In the genomic region with DNA sequence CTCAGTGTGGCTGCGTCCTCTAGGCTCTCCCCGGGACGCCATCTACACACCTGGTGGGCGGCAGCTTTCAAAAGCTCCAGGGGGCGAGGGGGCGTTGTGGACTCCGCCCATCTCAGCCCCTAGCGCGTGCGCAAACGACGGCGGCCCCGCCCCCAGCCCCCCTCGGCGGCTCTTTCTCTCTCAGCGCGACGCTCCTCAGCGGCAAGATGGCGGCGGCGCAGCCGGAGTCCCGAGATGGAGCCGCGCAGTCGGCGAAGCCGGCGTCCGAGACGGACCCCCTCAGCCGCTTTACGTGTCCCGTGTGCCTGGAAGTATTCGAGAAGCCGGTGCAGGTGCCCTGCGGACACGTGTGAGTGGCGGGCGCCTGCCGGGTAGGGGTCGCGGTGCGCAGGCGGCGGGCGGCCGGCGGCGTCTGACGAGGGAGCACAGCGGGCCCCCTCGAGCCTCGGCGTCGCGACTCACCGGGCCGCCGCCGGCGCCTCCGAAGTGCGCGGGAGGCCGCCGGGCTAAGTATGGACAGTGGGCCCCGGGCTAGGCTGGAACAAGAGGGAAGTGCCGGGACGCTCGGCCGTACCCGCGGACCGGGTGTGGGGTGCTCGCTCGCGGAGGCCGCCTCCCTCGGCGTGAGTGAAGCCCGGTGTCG, we compare ENCODE assay signal across 8 mouse cellular contexts. TPM values are rescaled to one million over a fixed set of nuclear protein-coding genes. Genes with fewer than 3 reads are reported as not detected.
A peak's percentile ranks its signal among the peaks of the same experiment; 100 is the strongest.
DNase-seq lines count a peak whose midpoint lies in the region; ATAC-seq and TF ChIP-seq lines count a peak whose summit lies in the region.

No protein-coding gene starts in this region.

- DNase-seq in liver, embryonic 14.5 days (ENCODE audit: low read depth in 3 of 3, low spot score in 3 of 3): peak; percentile 55 to 63 (median 58)
- DNase-seq in neural tube, embryonic 11.5 days (ENCODE audit: low spot score): peak; percentile 89

- peak overlapping the region; percentile 89 for H3K4me3 ChIP-seq in C2C12 (ENCODE audit: insufficient read depth, poor library complexity, severe bottlenecking)
- peak overlapping the region; percentile 96 for H3K4me3 ChIP-seq in bone marrow macrophage, adult 2 months (ENCODE audit: insufficient read depth, low read length)
- H3K4me3 ChIP-seq in embryonic fibroblast, embryonic 13.5 days (ENCODE audit: insufficient read depth, low read length): peak overlapping the region; percentile 86
- H3K4me3 ChIP-seq in heart, embryonic 11.5 days (ENCODE audit: low read depth, low read length): peak overlapping the region; percentile 96
- H3K4me3 ChIP-seq in kidney, embryonic 15.5 days (replicated peaks): peak overlapping the region; percentile 88
- peak overlapping the region; percentile 81 to 91 for H3K4me3 ChIP-seq in liver, embryonic 14.5 days (ENCODE audit: insufficient read depth in 1 of 2, low read depth in 2 of 2, low read length in 2 of 2)
- peak overlapping the region; percentile 72 for H3K4me3 ChIP-seq in neural tube, embryonic 11.5 days (ENCODE audit: low read depth, low read length)
- H3K4me3 ChIP-seq in stomach, embryonic 16.5 days (replicated peaks; ENCODE audit: low read length): peak overlapping the region; percentile 78

- no peaks in the 10 kb centered on the region for H3K27me3 ChIP-seq in C2C12 (ENCODE audit: control insufficient read depth, insufficient read depth, insufficient read length)
- H3K27me3 ChIP-seq in heart, embryonic 11.5 days (ENCODE audit: control insufficient read depth, insufficient read depth, low read length): no peaks in the 10 kb centered on the region
- no peaks in the 10 kb centered on the region for H3K27me3 ChIP-seq in kidney, embryonic 15.5 days
- H3K27me3 ChIP-seq in liver, embryonic 14.5 days (ENCODE audit: control insufficient read depth, insufficient read depth, low read length): no peaks in the 10 kb centered on the region
- no peaks in the 10 kb centered on the region for H3K27me3 ChIP-seq in neural tube, embryonic 11.5 days (ENCODE audit: control insufficient read depth, insufficient read depth, low read length)
- H3K27me3 ChIP-seq in stomach, embryonic 16.5 days (ENCODE audit: control insufficient read depth, insufficient read depth, low read length): no peaks in the 10 kb centered on the region

- WGBS in heart, embryonic 11.5 days (ENCODE audit: insufficient replicate concordance): under 1% methylated on average over 85 of the region's 85 CpGs
- under 1% methylated on average over 64 of the region's 85 CpGs for WGBS in kidney, embryonic 15.5 days
- WGBS in liver, embryonic 14.5 days (ENCODE audit: insufficient replicate concordance): under 1% methylated on average over 74 of the region's 85 CpGs
- WGBS in neural tube, embryonic 11.5 days: under 1% methylated on average over 85 of the region's 85 CpGs
- whole genome bisulfite sequencing in stomach, embryonic 16.5 days: 0% methylated on average over 85 of the region's 85 CpGs

- H3K4me1 ChIP-seq in bone marrow macrophage, adult 2 months (ENCODE audit: control insufficient read depth, insufficient read depth, low read length): peaks cover 22% of the 10 kb centered on the region
- H3K4me1 ChIP-seq in embryonic fibroblast, embryonic 13.5 days (ENCODE audit: control insufficient read depth, insufficient read depth, low read length): peaks cover 9% of the 10 kb centered on the region; the same call in 1 of the 2 replicates
- peaks cover 22% of the 10 kb centered on the region; the same call in 1 of the 2 replicates for H3K4me1 ChIP-seq in heart, embryonic 11.5 days (ENCODE audit: control insufficient read depth, insufficient read depth, low read length)
- H3K4me1 ChIP-seq in kidney, embryonic 15.5 days: peaks cover 23% of the 10 kb centered on the region
- H3K4me1 ChIP-seq in liver, embryonic 14.5 days (replicated peaks; ENCODE audit: control insufficient read depth in 2 of 2, insufficient read depth in 2 of 2, low read length in 1 of 2): peaks cover 21 to 31% of the 10 kb centered on the region in 2 experiments
- peaks cover 6% of the 10 kb centered on the region; the same call in 1 of the 2 replicates for H3K4me1 ChIP-seq in neural tube, embryonic 11.5 days (ENCODE audit: control insufficient read depth, insufficient read depth, low read length)
- H3K4me1 ChIP-seq in stomach, embryonic 16.5 days (ENCODE audit: control insufficient read depth, insufficient read depth, low read length): peaks cover 26% of the 10 kb centered on the region

- H3K9me3 ChIP-seq in heart, embryonic 11.5 days (replicated peaks; ENCODE audit: control insufficient read depth, low read length): no peaks in the 10 kb centered on the region
- H3K9me3 ChIP-seq in kidney, embryonic 15.5 days (replicated peaks): no peaks in the 10 kb centered on the region
- H3K9me3 ChIP-seq in liver, embryonic 14.5 days (ENCODE audit: control insufficient read depth, low read length): no peaks in the 10 kb centered on the region
- H3K9me3 ChIP-seq in neural tube, embryonic 11.5 days (ENCODE audit: control insufficient read depth, low read length): no peaks in the 10 kb centered on the region
- H3K9me3 ChIP-seq in stomach, embryonic 16.5 days (replicated peaks; ENCODE audit: control insufficient read depth, low read length): no peaks in the 10 kb centered on the region

- H3K79me3 ChIP-seq in C2C12 (ENCODE audit: low read depth): peaks cover 40% of the 10 kb centered on the region

- TF ChIP-seq POLR2A in bone marrow macrophage, adult 2 months (IDR thresholded peaks at IDR 0.05; ENCODE audit: borderline replicate concordance, low read depth, low read length): no peak; the same call in 1 of the 2 replicates
- TF ChIP-seq POLR2A in embryonic fibroblast, embryonic 13.5 days (IDR thresholded peaks at IDR 0.05; ENCODE audit: low read depth, low read length): peak; percentile 69; the same call in 1 of the 2 replicates

- peak overlapping the region; percentile 98 for H3K9ac ChIP-seq in heart, embryonic 11.5 days (ENCODE audit: low read depth, low read length)
- peak overlapping the region; percentile 92 for H3K9ac ChIP-seq in kidney, embryonic 15.5 days
- peak overlapping the region; percentile 86 for H3K9ac ChIP-seq in liver, embryonic 14.5 days (replicated peaks)
- peak overlapping the region; percentile 95 for H3K9ac ChIP-seq in neural tube, embryonic 11.5 days (ENCODE audit: low read length)
- H3K9ac ChIP-seq in stomach, embryonic 16.5 days (ENCODE audit: low read length): peak overlapping the region; percentile 96

- peak; percentile 75 for ATAC-seq in heart, embryonic 11.5 days (replicated peaks; ENCODE audit: insufficient number of reproducible peaks, low FRiP score, low TSS enrichment)
- ATAC-seq in kidney, embryonic 15.5 days (replicated peaks; ENCODE audit: low FRiP score): peak; percentile 88
- peak; percentile 79 for ATAC-seq in liver, embryonic 14.5 days (ENCODE audit: insufficient read depth)
- ATAC-seq in neural tube, embryonic 11.5 days (ENCODE audit: insufficient read depth, low FRiP score, low TSS enrichment): peak; percentile 89
- ATAC-seq in stomach, embryonic 16.5 days (ENCODE audit: insufficient read depth, low FRiP score): peak; percentile 88

- peaks cover 25% of the 10 kb centered on the region for H3K36me3 ChIP-seq in C2C12 (ENCODE audit: control insufficient read depth, insufficient read depth)
- H3K36me3 ChIP-seq in heart, embryonic 11.5 days (ENCODE audit: control insufficient read depth, insufficient read depth, low read length): peaks cover 2% of the 10 kb centered on the region; the same call in 1 of the 2 replicates
- peaks cover 21% of the 10 kb centered on the region for H3K36me3 ChIP-seq in kidney, embryonic 15.5 days
- peaks cover 4% of the 10 kb centered on the region; the same call in 1 of the 2 replicates for H3K36me3 ChIP-seq in liver, embryonic 14.5 days (replicated peaks; ENCODE audit: control insufficient read depth, insufficient read depth, low read depth)
- peaks cover 2% of the 10 kb centered on the region for H3K36me3 ChIP-seq in neural tube, embryonic 11.5 days (ENCODE audit: control insufficient read depth, insufficient read depth, low read length)
- 0 out of 2 replicates have a peak, but pooled peaks cover 3% of the 10 kb centered on the region for H3K36me3 ChIP-seq in stomach, embryonic 16.5 days (ENCODE audit: control insufficient read depth, insufficient read depth, low read length)

- peak overlapping the region; percentile 95 for H3K4me2 ChIP-seq in heart, embryonic 11.5 days
- H3K4me2 ChIP-seq in kidney, embryonic 15.5 days: peak overlapping the region; percentile 92
- H3K4me2 ChIP-seq in liver, embryonic 14.5 days (ENCODE audit: low read depth): peak overlapping the region; percentile 85
- H3K4me2 ChIP-seq in neural tube, embryonic 11.5 days (ENCODE audit: low read depth): peak overlapping the region; percentile 60
- H3K4me2 ChIP-seq in stomach, embryonic 16.5 days (ENCODE audit: low read depth, low read length): peak overlapping the region; percentile 85

- H3K27ac ChIP-seq in bone marrow macrophage, adult 2 months (ENCODE audit: insufficient read depth, low read depth, low read length): peak overlapping the region; percentile 71
- H3K27ac ChIP-seq in embryonic fibroblast, embryonic 13.5 days (ENCODE audit: insufficient read depth, low read length): peak overlapping the region; percentile 9; the same call in 1 of the 2 replicates
- H3K27ac ChIP-seq in heart, embryonic 11.5 days (ENCODE audit: low read depth, low read length): peak overlapping the region; percentile 83
- peak overlapping the region; percentile 83 for H3K27ac ChIP-seq in kidney, embryonic 15.5 days
- H3K27ac ChIP-seq in liver, embryonic 14.5 days: peak overlapping the region; percentile 3
- peak overlapping the region; percentile 55; the same call in 1 of the 2 replicates for H3K27ac ChIP-seq in neural tube, embryonic 11.5 days (ENCODE audit: low read depth, low read length)
- H3K27ac ChIP-seq in stomach, embryonic 16.5 days (ENCODE audit: low read length): peak overlapping the region; percentile 84

- peak overlapping the region; percentile 93 for H3ac ChIP-seq in C2C12 (ENCODE audit: control insufficient read depth, insufficient read length, low read depth)

- peaks cover 50% of the 10 kb centered on the region for H3K79me2 ChIP-seq in C2C12 (ENCODE audit: control insufficient read depth, insufficient read depth)

- TF ChIP-seq CTCF in C2C12 (IDR thresholded peaks at IDR 0.05; ENCODE audit: control insufficient read depth, insufficient read depth, insufficient read length): no peak
- TF ChIP-seq CTCF in bone marrow macrophage, adult 2 months (IDR thresholded peaks at IDR 0.05; ENCODE audit: low read depth, low read length): no peak
- TF ChIP-seq CTCF in embryonic fibroblast, embryonic 13.5 days (IDR thresholded peaks at IDR 0.05; ENCODE audit: borderline replicate concordance, insufficient read depth, low read length): no peak
- 0 out of 2 replicates have a peak, but pooled peaks have one; percentile 4 for TF ChIP-seq CTCF in liver, embryonic 14.5 days (IDR thresholded peaks at IDR 0.05; ENCODE audit: low read depth)

- no peak for TF ChIP-seq EP300 in liver, embryonic 14.5 days (IDR thresholded peaks at IDR 0.05; ENCODE audit: low read depth)

RNA-seq across cellular contexts. Expression of a gene that starts 10.7 kb away (rescaled TPM):
- 10.4 TPM for polyA plus RNA-seq in C2C12 (2012; fragmentation: generic; extraction: Trizol)
- 11.9 and 14.2 TPM in 2 replicates for polyA plus RNA-seq in bone marrow macrophage, adult 2 months (2012; ENCODE audit: insufficient read depth, insufficient read length, missing spikeins)
- 14.7 and 17.5 TPM in 2 replicates for polyA plus RNA-seq in embryonic fibroblast, embryonic 13.5 days (2011; ENCODE audit: insufficient read length, low read depth, missing spikeins)
- polyA plus RNA-seq in heart, embryonic 11.5 days (2014; fragmentation: Nextera tagmentation; extraction: Ambion mirVana): 12.3 and 13.8 TPM in 2 replicates
- polyA plus RNA-seq in kidney, embryonic 15.5 days (2015; fragmentation: Nextera tagmentation; extraction: Ambion mirVana): 17.8 and 17.9 TPM in 2 replicates
- polyA plus RNA-seq in liver, embryonic 14.5 days (2012; rRNA removed): 7.6 and 8.6 TPM in 2 replicates
- 6.8 and 7.5 TPM in 2 replicates for polyA plus RNA-seq in liver, embryonic 14.5 days (2014; fragmentation: Nextera tagmentation; extraction: Ambion mirVana)
- polyA plus RNA-seq in neural tube, embryonic 11.5 days (2014; fragmentation: Nextera tagmentation; extraction: Ambion mirVana): 23.1 and 24.6 TPM in 2 replicates
- 13.8 and 15.9 TPM in 2 replicates for polyA plus RNA-seq in stomach, embryonic 16.5 days (2015; fragmentation: Nextera tagmentation; extraction: Ambion mirVana)

RNA-seq across cellular contexts. Expression of a gene that starts 10.9 kb away (rescaled TPM):
- polyA plus RNA-seq in C2C12 (2012; fragmentation: generic; extraction: Trizol): 35.4 TPM
- 115 and 117 TPM in 2 replicates for polyA plus RNA-seq in bone marrow macrophage, adult 2 months (2012; ENCODE audit: insufficient read depth, insufficient read length, missing spikeins)
- 39.2 and 44.9 TPM in 2 replicates for polyA plus RNA-seq in embryonic fibroblast, embryonic 13.5 days (2011; ENCODE audit: insufficient read length, low read depth, missing spikeins)
- polyA plus RNA-seq in heart, embryonic 11.5 days (2014; fragmentation: Nextera tagmentation; extraction: Ambion mirVana): 58.9 and 68.6 TPM in 2 replicates
- polyA plus RNA-seq in kidney, embryonic 15.5 days (2015; fragmentation: Nextera tagmentation; extraction: Ambion mirVana): 89.9 and 91.9 TPM in 2 replicates
- 21.7 and 23.9 TPM in 2 replicates for polyA plus RNA-seq in liver, embryonic 14.5 days (2012; rRNA removed)
- polyA plus RNA-seq in liver, embryonic 14.5 days (2014; fragmentation: Nextera tagmentation; extraction: Ambion mirVana): 25.8 and 28.4 TPM in 2 replicates
- polyA plus RNA-seq in neural tube, embryonic 11.5 days (2014; fragmentation: Nextera tagmentation; extraction: Ambion mirVana): 150 and 161 TPM in 2 replicates
- polyA plus RNA-seq in stomach, embryonic 16.5 days (2015; fragmentation: Nextera tagmentation; extraction: Ambion mirVana): 68.7 and 73.3 TPM in 2 replicates

RNA-seq across cellular contexts. Expression of a gene that starts 34.6 kb away (rescaled TPM):
- 48.1 TPM for polyA plus RNA-seq in C2C12 (2012; fragmentation: generic; extraction: Trizol)
- polyA plus RNA-seq in bone marrow macrophage, adult 2 months (2012; ENCODE audit: insufficient read depth, insufficient read length, missing spikeins): 0.49 and 0.79 TPM in 2 replicates
- 73.0 and 82.3 TPM in 2 replicates for polyA plus RNA-seq in embryonic fibroblast, embryonic 13.5 days (2011; ENCODE audit: insufficient read length, low read depth, missing spikeins)
- polyA plus RNA-seq in heart, embryonic 11.5 days (2014; fragmentation: Nextera tagmentation; extraction: Ambion mirVana): 21.1 and 23.1 TPM in 2 replicates
- polyA plus RNA-seq in kidney, embryonic 15.5 days (2015; fragmentation: Nextera tagmentation; extraction: Ambion mirVana): 34.3 and 37.7 TPM in 2 replicates
- 1.9 and 2.2 TPM in 2 replicates for polyA plus RNA-seq in liver, embryonic 14.5 days (2012; rRNA removed)
- polyA plus RNA-seq in liver, embryonic 14.5 days (2014; fragmentation: Nextera tagmentation; extraction: Ambion mirVana): 1.1 and 2.0 TPM in 2 replicates
- 32.3 and 39.7 TPM in 2 replicates for polyA plus RNA-seq in neural tube, embryonic 11.5 days (2014; fragmentation: Nextera tagmentation; extraction: Ambion mirVana)
- 15.5 and 15.9 TPM in 2 replicates for polyA plus RNA-seq in stomach, embryonic 16.5 days (2015; fragmentation: Nextera tagmentation; extraction: Ambion mirVana)

Comparison
In these comparisons a context has a peak if more than half of its experiments do, and no peak if none do; other contexts are left out.
1. Peak in every context shown above with its lines: DNase-seq, ATAC-seq, H3K4me3 ChIP-seq and H3K27ac ChIP-seq.
2. H3K27ac ChIP-seq: peak in every context shown above with its lines; median percentile 84 in stomach, embryonic 16.5 days; 83 in heart, embryonic 11.5 days; 83 in kidney, embryonic 15.5 days; 71 in bone marrow macrophage, adult 2 months; 55 in neural tube, embryonic 11.5 days; 9 in embryonic fibroblast, embryonic 13.5 days; 3 in liver, embryonic 14.5 days.